Mouse (Mus musculus): Measurements from ENCODE around the gene Abt1. TPM values are rescaled to one million over a fixed set of nuclear protein-coding genes. Genes with fewer than 3 reads are reported as not detected.

The Abt1 gene
- polyA plus RNA-seq, 1 experiment from 2014 or later, result 12.4 TPM

GRCm38 (mm10) chr13:23436861-23437822 is 13.5 kb upstream of the Abt1 start:
- H3K4me2 ChIP-seq, result peak overlapping the region; percentile 72
- H3K9ac ChIP-seq, result peak overlapping the region; percentile 72
- ATAC-seq, result peak; percentile 43
- H3K9me3 ChIP-seq (replicated peaks), result no peaks in the 10 kb centered on the region
- no peaks in the 10 kb centered on the region for H3K36me3 ChIP-seq (ENCODE audit: poor library complexity, severe bottlenecking)
- WGBS, result under 1% methylated on average over 32 of the region's 32 CpGs
- H3K27me3 ChIP-seq, result 0 out of 2 replicates have a peak, but pooled peaks cover 3% of the 10 kb centered on the region
- peaks cover 13% of the 10 kb centered on the region for H3K4me1 ChIP-seq
- H3K27ac ChIP-seq, result peak overlapping the region; percentile 54
- H3K4me3 ChIP-seq, result peak overlapping the region; percentile 55

DNA sequence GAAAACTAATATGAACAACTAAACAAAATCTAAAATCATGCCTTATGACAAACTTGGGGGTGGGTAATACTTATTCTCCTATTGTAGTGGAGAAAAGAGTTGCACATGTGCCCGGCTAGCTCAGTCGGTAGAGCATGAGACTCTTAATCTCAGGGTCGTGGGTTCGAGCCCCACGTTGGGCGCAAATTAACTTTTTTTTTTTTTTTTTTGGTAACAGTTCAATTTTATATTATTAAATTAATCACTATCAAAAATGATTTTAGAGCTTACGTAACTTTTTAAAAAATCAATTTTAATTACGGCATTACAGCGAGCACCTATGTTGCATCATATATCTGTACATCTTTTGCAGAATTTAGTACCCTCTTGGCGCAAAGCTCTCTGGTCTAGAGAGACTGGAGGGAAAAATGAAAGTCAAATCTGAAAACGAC is 12.6 kb upstream of the Abt1 start:
- peak overlapping the region; percentile 63 for H3K4me2 ChIP-seq
- WGBS, result under 1% methylated on average over 11 of the region's 11 CpGs
- no peak for ATAC-seq
- no peaks in the 10 kb centered on the region for H3K9me3 ChIP-seq (replicated peaks)
- no peak overlapping the region for H3K27ac ChIP-seq
- peak overlapping the region; percentile 41 for H3K4me3 ChIP-seq
- 0 out of 2 replicates have a peak, but pooled peaks cover 3% of the 10 kb centered on the region for H3K27me3 ChIP-seq
- H3K4me1 ChIP-seq, result peaks cover 13% of the 10 kb centered on the region
- H3K9ac ChIP-seq, result no peak overlapping the region
- no peaks in the 10 kb centered on the region for H3K36me3 ChIP-seq (ENCODE audit: poor library complexity, severe bottlenecking)

- H3K36me3 ChIP-seq (ENCODE audit: poor library complexity, severe bottlenecking), result no peaks in the 10 kb centered on the region
- no peak for ATAC-seq
- H3K4me3 ChIP-seq, result peak overlapping the region; percentile 41
- peak overlapping the region; percentile 58 for H3K9ac ChIP-seq
- peaks cover 13% of the 10 kb centered on the region for H3K4me1 ChIP-seq
- no peak overlapping the region for H3K27ac ChIP-seq
- 3% methylated on average over 12 of the region's 12 CpGs for WGBS
- H3K27me3 ChIP-seq, result 0 out of 2 replicates have a peak, but pooled peaks cover 3% of the 10 kb centered on the region
- H3K4me2 ChIP-seq, result peak overlapping the region; percentile 63
- H3K9me3 ChIP-seq (replicated peaks), result no peaks in the 10 kb centered on the region
Measured at GRCm38 (mm10) chr13:23435676-23436075, 12.0 kb upstream of the Abt1 start.

- peak overlapping the region; percentile 58 for H3K9ac ChIP-seq
- WGBS, result 16% methylated on average over 4 of the region's 4 CpGs
- no peak for ATAC-seq
Measured at GRCm38 (mm10) chr13:23435241-23435640, 11.6 kb upstream of the Abt1 start.

DNA sequence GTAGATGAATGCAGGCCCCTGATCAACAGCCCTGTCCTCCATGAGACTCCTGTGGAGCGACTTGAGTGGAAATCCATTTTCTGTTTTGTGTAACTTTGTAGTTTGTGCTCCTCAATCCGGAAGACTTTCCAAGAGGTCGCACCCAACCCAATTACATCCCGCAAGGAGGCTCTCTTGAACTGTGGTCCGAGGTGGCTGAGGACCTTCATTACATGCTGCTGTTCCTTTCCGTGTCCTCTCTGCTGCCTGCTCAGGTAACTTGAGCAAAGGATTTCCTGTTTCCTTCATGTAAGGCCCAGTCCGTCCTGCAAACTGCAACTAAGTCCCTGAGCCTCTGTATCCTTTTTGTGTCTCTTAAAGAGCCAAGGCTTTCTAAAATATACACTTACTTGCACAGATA is 10.8 kb upstream of the Abt1 start:
- 11% methylated on average over 7 of the region's 7 CpGs for WGBS
- Histone ChIP-seq H3K27me3 (0 out of 2 replicates have a peak, but pooled peaks cover 3% of the 10 kb centered on the region), H3K9ac (0 out of 2 replicates have a peak overlapping the region, but pooled peaks have one; percentile 37), H3K27ac (no peak overlapping the region), H3K4me2 (peak overlapping the region; percentile 34), H3K4me3 (no peak overlapping the region), H3K36me3 (ENCODE audit: poor library complexity, severe bottlenecking) (no peaks in the 10 kb centered on the region), H3K9me3 (replicated peaks) (no peaks in the 10 kb centered on the region), H3K4me1 (peaks cover 20% of the 10 kb centered on the region)
- ATAC-seq, result no peak

More at GRCm38 (mm10) chr13:23435241-23435640, 11.6 kb upstream of the Abt1 start:
- H3K27me3 ChIP-seq, result 0 out of 2 replicates have a peak, but pooled peaks cover 3% of the 10 kb centered on the region
- H3K4me3 ChIP-seq, result peak overlapping the region; percentile 41
- H3K4me1 ChIP-seq, result peaks cover 13% of the 10 kb centered on the region
- no peaks in the 10 kb centered on the region for H3K36me3 ChIP-seq (ENCODE audit: poor library complexity, severe bottlenecking)
- no peaks in the 10 kb centered on the region for H3K9me3 ChIP-seq (replicated peaks)
- H3K4me2 ChIP-seq, result peak overlapping the region; percentile 63
- no peak overlapping the region for H3K27ac ChIP-seq

DNA sequence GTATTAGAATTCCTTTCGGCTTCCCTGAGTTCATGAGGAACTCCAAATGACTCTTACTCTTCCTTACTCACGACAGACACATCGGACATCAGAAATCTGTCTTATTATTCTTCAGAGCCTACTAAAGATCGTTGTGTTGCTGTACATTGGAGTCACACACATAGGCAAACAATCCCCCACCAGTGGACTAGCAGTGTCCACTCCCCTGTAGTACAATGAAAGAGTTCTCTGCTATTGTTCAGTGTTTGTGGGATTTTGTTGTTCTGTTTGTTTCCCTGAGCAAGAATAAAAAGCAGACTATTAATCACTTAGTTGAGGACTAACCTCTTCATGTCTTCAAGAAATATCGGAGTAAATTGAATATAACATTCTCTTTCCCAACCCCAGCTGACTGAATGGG is 10.1 kb upstream of the Abt1 start:
- H3K9me3 ChIP-seq (replicated peaks), result no peaks in the 10 kb centered on the region
- H3K9ac ChIP-seq, result no peak overlapping the region
- WGBS, result 55% methylated on average over 5 of the region's 5 CpGs
- H3K27me3 ChIP-seq, result 0 out of 2 replicates have a peak, but pooled peaks cover 3% of the 10 kb centered on the region
- no peak overlapping the region for H3K4me3 ChIP-seq
- no peak for ATAC-seq
- peak overlapping the region; percentile 33 for H3K4me2 ChIP-seq
- no peak overlapping the region for H3K27ac ChIP-seq
- H3K4me1 ChIP-seq, result peaks cover 25% of the 10 kb centered on the region
- H3K36me3 ChIP-seq (ENCODE audit: poor library complexity, severe bottlenecking), result no peaks in the 10 kb centered on the region

- Histone ChIP-seq H3K27ac (peak overlapping the region; percentile 57; the same call in 1 of the 2 replicates), H3K36me3 (ENCODE audit: poor library complexity, severe bottlenecking) (no peaks in the 10 kb centered on the region), H3K27me3 (0 out of 2 replicates have a peak, but pooled peaks cover 3% of the 10 kb centered on the region), H3K4me3 (peak overlapping the region; percentile 53), H3K4me1 (peaks cover 29% of the 10 kb centered on the region), H3K9ac (peak overlapping the region; percentile 46), H3K9me3 (replicated peaks) (no peaks in the 10 kb centered on the region), H3K4me2 (peak overlapping the region; percentile 62)
- ATAC-seq, result no peak
- 16% methylated on average over 5 of the region's 5 CpGs for WGBS
Measured at GRCm38 (mm10) chr13:23433206-23433605, 9.5 kb upstream of the Abt1 start.

- Histone ChIP-seq H3K4me1 (peaks cover 31% of the 10 kb centered on the region), H3K9me3 (replicated peaks) (no peaks in the 10 kb centered on the region), H3K4me3 (peak overlapping the region; percentile 53), H3K4me2 (peak overlapping the region; percentile 62), H3K36me3 (ENCODE audit: poor library complexity, severe bottlenecking) (no peaks in the 10 kb centered on the region), H3K27ac (peak overlapping the region; percentile 57), H3K27me3 (0 out of 2 replicates have a peak, but pooled peaks cover 3% of the 10 kb centered on the region), H3K9ac (peak overlapping the region; percentile 60)
- peak; percentile 85 for ATAC-seq
- WGBS, result under 1% methylated on average over 28 of the region's 28 CpGs
Measured at GRCm38 (mm10) chr13:23432562-23433201, 9.0 kb upstream of the Abt1 start.

GRCm38 (mm10) chr13:23431351-23431771 is 7.7 kb upstream of the Abt1 start:
- Histone ChIP-seq H3K27ac (peak overlapping the region; percentile 92), H3K36me3 (ENCODE audit: poor library complexity, severe bottlenecking) (no peaks in the 10 kb centered on the region), H3K4me2 (peak overlapping the region; percentile 62), H3K4me3 (peak overlapping the region; percentile 53), H3K9ac (peak overlapping the region; percentile 60), H3K27me3 (0 out of 2 replicates have a peak, but pooled peaks cover 3% of the 10 kb centered on the region), H3K9me3 (replicated peaks) (no peaks in the 10 kb centered on the region), H3K4me1 (peaks cover 33% of the 10 kb centered on the region)
- ATAC-seq, result peak; percentile 87
- WGBS, result 0% methylated on average over 15 of the region's 15 CpGs

- Histone ChIP-seq H3K27me3 (0 out of 2 replicates have a peak, but pooled peaks cover 3% of the 10 kb centered on the region), H3K4me1 (peaks cover 32% of the 10 kb centered on the region), H3K4me2 (peak overlapping the region; percentile 62), H3K9ac (peak overlapping the region; percentile 70), H3K9me3 (replicated peaks) (no peaks in the 10 kb centered on the region), H3K36me3 (ENCODE audit: poor library complexity, severe bottlenecking) (no peaks in the 10 kb centered on the region), H3K27ac (peak overlapping the region; percentile 92), H3K4me3 (peak overlapping the region; percentile 53)
- ATAC-seq, result peak; percentile 63
- WGBS, result under 1% methylated on average over 17 of the region's 17 CpGs
Measured at GRCm38 (mm10) chr13:23430734-23431133, 7.1 kb upstream of the Abt1 start.

GRCm38 (mm10) chr13:23429771-23430380 is 6.2 kb upstream of the Abt1 start:
- peak overlapping the region; percentile 62 for H3K4me2 ChIP-seq
- no peaks in the 10 kb centered on the region for H3K36me3 ChIP-seq (ENCODE audit: poor library complexity, severe bottlenecking)
- no peak for ATAC-seq
- peak overlapping the region; percentile 92 for H3K27ac ChIP-seq
- H3K9ac ChIP-seq, result peak overlapping the region; percentile 70
- H3K4me3 ChIP-seq, result peak overlapping the region; percentile 53
- H3K27me3 ChIP-seq, result 0 out of 2 replicates have a peak, but pooled peaks cover 3% of the 10 kb centered on the region
- H3K9me3 ChIP-seq (replicated peaks), result no peaks in the 10 kb centered on the region
- peaks cover 29% of the 10 kb centered on the region for H3K4me1 ChIP-seq
- 41% methylated on average over 10 of the region's 10 CpGs for WGBS

Measured in forebrain, embryonic 13.5 days (tissue).